Mouse (Mus musculus) hindbrain, embryonic 12.5 days (tissue): ENCODE measurements around the gene Islr2. TPM values are rescaled to one million over a fixed set of nuclear protein-coding genes. Genes with fewer than 3 reads are reported as not detected.

Source experiments
- ATAC-seq: fragments of 200-750 bp; cut with Nextera tagmentation; 2 replicates; pipeline ENCODE4 v1.8.0; 2017; ENCODE audit warnings: moderate TSS enrichment; ENCODE audit not compliant: low FRiP score
- H3K27ac ChIP-seq: fragments of 300-500 bp; sonication (generic); 2 replicates; pipeline ENCODE4 v1.5.1; 2016; ENCODE audit warnings: mild to moderate bottlenecking
- H3K27me3 ChIP-seq: fragments of 300-500 bp; sonication (generic); 2 replicates; pipeline ENCODE4 v1.6.1; 2016; ENCODE audit warnings: mild to moderate bottlenecking
- H3K36me3 ChIP-seq: fragments of 300-500 bp; sonication (generic); 2 replicates; pipeline ENCODE4 v1.6.1; 2016; ENCODE audit warnings: mild to moderate bottlenecking
- H3K4me1 ChIP-seq: fragments of 300-500 bp; sonication (generic); 2 replicates; pipeline ENCODE4 v1.6.1; 2016
- H3K4me2 ChIP-seq: fragments of 300-500 bp; sonication (generic); replicated peaks from 2 replicates; pipeline ENCODE4 v1.6.1; 2016; ENCODE audit warnings: mild to moderate bottlenecking
- H3K4me3 ChIP-seq: fragments of 300-500 bp; sonication (generic); 2 replicates; pipeline ENCODE4 v1.5.1; 2016; ENCODE audit warnings: mild to moderate bottlenecking
- H3K9ac ChIP-seq: fragments of 300-500 bp; sonication (generic); 2 replicates; pipeline ENCODE4 v1.6.1; 2016; ENCODE audit warnings: mild to moderate bottlenecking, moderate library complexity
- H3K9me3 ChIP-seq: fragments of 300-500 bp; sonication (generic); replicated peaks from 2 replicates; pipeline ENCODE4 v1.6.1; 2016; ENCODE audit warnings: mild to moderate bottlenecking
- whole genome bisulfite sequencing: fragments of 180-500 bp; shearing (Covaris S2); methylation state at CpG from one replicate; pipeline ENCODE4 v1.1.7; 2016; 5-methylcytosine and 5-hydroxymethylcytosine counted together
- polyA plus RNA-seq: library from polyadenylated mRNA; unstranded; fragments of >200 nt; fragmentation: Nextera tagmentation; extraction: Ambion mirVana; gene quantifications from 2 replicates; pipeline ENCODE4 v1.2.1, GENCODE M21; 2016

Gene Islr2
- polyA plus RNA-seq, 1 experiment from 2014 or later: 10.4 TPM

GRCm38 (mm10) chr9:58199381-58200269 is 4.5 kb downstream of the Islr2 start:
- ATAC-seq: no peak
- 1% methylated on average over 41 of the region's 41 CpGs for WGBS
- Histone ChIP-seq H3K27ac (peak overlapping the region; percentile 26; the same call in 1 of the 2 replicates), H3K27me3 (peaks cover 95% of the 10 kb centered on the region), H3K4me2 (peak overlapping the region; percentile 52), H3K9me3 (no peaks in the 10 kb centered on the region), H3K9ac (0 out of 2 replicates have a peak overlapping the region, but pooled peaks have one; percentile 23), H3K4me1 (peaks cover 72% of the 10 kb centered on the region), H3K36me3 (no peaks in the 10 kb centered on the region), H3K4me3 (peak overlapping the region; percentile 27)

- H3K9ac ChIP-seq: peak overlapping the region; percentile 9; the same call in 1 of the 2 replicates
- ATAC-seq: no peak
- no peaks in the 10 kb centered on the region for H3K36me3 ChIP-seq
- 0 out of 2 replicates have a peak overlapping the region, but pooled peaks have one; percentile 26 for H3K27ac ChIP-seq
- peak overlapping the region; percentile 27 for H3K4me3 ChIP-seq
- no peaks in the 10 kb centered on the region for H3K9me3 ChIP-seq
- H3K4me2 ChIP-seq: peak overlapping the region; percentile 52
- H3K4me1 ChIP-seq: peaks cover 71% of the 10 kb centered on the region
- WGBS: 1% methylated on average over 38 of the region's 38 CpGs
- H3K27me3 ChIP-seq: peaks cover 100% of the 10 kb centered on the region
Measured at GRCm38 (mm10) chr9:58198801-58199371, 5.2 kb downstream of the Islr2 start.

GRCm38 (mm10) chr9:58197781-58198701 is 6.1 kb downstream of the Islr2 start:
- Histone ChIP-seq H3K9me3 (no peaks in the 10 kb centered on the region), H3K4me1 (peaks cover 67% of the 10 kb centered on the region), H3K9ac (peak overlapping the region; percentile 53), H3K27me3 (peaks cover 95% of the 10 kb centered on the region), H3K27ac (peak overlapping the region; percentile 52), H3K4me3 (peak overlapping the region; percentile 27), H3K36me3 (no peaks in the 10 kb centered on the region), H3K4me2 (peak overlapping the region; percentile 52)
- ATAC-seq: 0 out of 2 replicates have a peak, but pooled peaks have one; percentile 35
- WGBS: 1% methylated on average over 58 of the region's 58 CpGs

- peak overlapping the region; percentile 27 for H3K4me3 ChIP-seq
- peaks cover 84% of the 10 kb centered on the region for H3K27me3 ChIP-seq
- no peak for ATAC-seq
- H3K9ac ChIP-seq: peak overlapping the region; percentile 54
- no peak overlapping the region for H3K27ac ChIP-seq
- peak overlapping the region; percentile 52 for H3K4me2 ChIP-seq
- WGBS: 1% methylated on average over 46 of the region's 46 CpGs
- no peaks in the 10 kb centered on the region for H3K36me3 ChIP-seq
- no peaks in the 10 kb centered on the region for H3K9me3 ChIP-seq
- peaks cover 56% of the 10 kb centered on the region for H3K4me1 ChIP-seq
Measured at GRCm38 (mm10) chr9:58196610-58197567, 7.2 kb downstream of the Islr2 start.

- peaks cover 77% of the 10 kb centered on the region for H3K27me3 ChIP-seq
- peak overlapping the region; percentile 52 for H3K4me2 ChIP-seq
- no peak overlapping the region for H3K27ac ChIP-seq
- no peaks in the 10 kb centered on the region for H3K9me3 ChIP-seq
- no peak for ATAC-seq
- 4% methylated on average over 13 of the region's 14 CpGs for WGBS
- peaks cover 48% of the 10 kb centered on the region for H3K4me1 ChIP-seq
- H3K9ac ChIP-seq: peak overlapping the region; percentile 54
- peak overlapping the region; percentile 23 for H3K4me3 ChIP-seq
- no peaks in the 10 kb centered on the region for H3K36me3 ChIP-seq
Measured at GRCm38 (mm10) chr9:58196141-58196540, 8.0 kb downstream of the Islr2 start.

- Histone ChIP-seq H3K4me2 (peak overlapping the region; percentile 52), H3K27ac (no peak overlapping the region), H3K4me3 (no peak overlapping the region), H3K9ac (0 out of 2 replicates have a peak overlapping the region, but pooled peaks have one; percentile 23), H3K4me1 (peaks cover 44% of the 10 kb centered on the region), H3K36me3 (no peaks in the 10 kb centered on the region), H3K9me3 (no peaks in the 10 kb centered on the region), H3K27me3 (peaks cover 77% of the 10 kb centered on the region)
- 12% methylated on average over 1 of the region's 1 CpGs for whole genome bisulfite sequencing
- no peak for ATAC-seq
Measured at GRCm38 (mm10) chr9:58195671-58196070, 8.4 kb downstream of the Islr2 start.

- ATAC-seq: no peak
- whole genome bisulfite sequencing: 65% methylated on average over 9 of the region's 9 CpGs
Measured at GRCm38 (mm10) chr9:58194222-58194621, 9.9 kb downstream of the Islr2 start.

GRCm38 (mm10) chr9:58184456-58184855 is 19.7 kb downstream of the Islr2 start:
- 77% methylated on average over 6 of the region's 6 CpGs for WGBS
- Histone ChIP-seq H3K9me3 (no peaks in the 10 kb centered on the region), H3K27me3 (0 out of 2 replicates have a peak, but pooled peaks cover 4% of the 10 kb centered on the region), H3K4me2 (no peak overlapping the region), H3K27ac (no peak overlapping the region), H3K9ac (no peak overlapping the region), H3K36me3 (no peaks in the 10 kb centered on the region), H3K4me3 (no peak overlapping the region), H3K4me1 (no peaks in the 10 kb centered on the region)
- no peak for ATAC-seq

More at GRCm38 (mm10) chr9:58194222-58194621, 9.9 kb downstream of the Islr2 start:
- H3K4me2 ChIP-seq: no peak overlapping the region
- peaks cover 34% of the 10 kb centered on the region for H3K4me1 ChIP-seq
- no peaks in the 10 kb centered on the region for H3K36me3 ChIP-seq
- no peak overlapping the region for H3K27ac ChIP-seq
- no peaks in the 10 kb centered on the region for H3K9me3 ChIP-seq
- peaks cover 63% of the 10 kb centered on the region for H3K27me3 ChIP-seq
- H3K4me3 ChIP-seq: no peak overlapping the region
- no peak overlapping the region for H3K9ac ChIP-seq

- H3K27me3 ChIP-seq: 0 out of 2 replicates have a peak, but pooled peaks cover 4% of the 10 kb centered on the region
Measured at GRCm38 (mm10) chr9:58179390-58179789, 24.7 kb downstream of the Islr2 start.

GRCm38 (mm10) chr9:58177165-58177564 is 27.0 kb downstream of the Islr2 start:
- ATAC-seq: no peak
- H3K9me3 ChIP-seq: no peaks in the 10 kb centered on the region
- H3K4me2 ChIP-seq: no peak overlapping the region
- WGBS: 45% methylated on average over 4 of the region's 4 CpGs
- peaks cover 12% of the 10 kb centered on the region for H3K4me1 ChIP-seq
- 0 out of 2 replicates have a peak, but pooled peaks cover 3% of the 10 kb centered on the region for H3K27me3 ChIP-seq
- H3K4me3 ChIP-seq: no peak overlapping the region
- no peak overlapping the region for H3K9ac ChIP-seq
- H3K36me3 ChIP-seq: no peaks in the 10 kb centered on the region
- H3K27ac ChIP-seq: no peak overlapping the region

More at GRCm38 (mm10) chr9:58179390-58179789, 24.7 kb downstream of the Islr2 start:
- Histone ChIP-seq H3K4me3 (no peak overlapping the region), H3K4me1 (peaks cover 12% of the 10 kb centered on the region), H3K9me3 (no peaks in the 10 kb centered on the region), H3K4me2 (no peak overlapping the region), H3K9ac (no peak overlapping the region), H3K27ac (no peak overlapping the region), H3K36me3 (no peaks in the 10 kb centered on the region)
- no peak for ATAC-seq
- WGBS: 97% methylated on average over 2 of the region's 2 CpGs
